Mouse (Mus musculus) neutrophil, adult 5-6 weeks (primary cell): ENCODE results near the gene Tmem218. TPM values are rescaled to one million over a fixed set of nuclear protein-coding genes. Genes with fewer than 3 reads are reported as not detected.

ENCODE experiments used
- ATAC-seq: fragments of 151-379, 151-347 bp; 2 replicates; pipeline ENCODE4 v1.8.0; 2017; ENCODE audit warnings: mild to moderate bottlenecking, moderate TSS enrichment; ENCODE audit not compliant: insufficient number of reproducible peaks, poor library complexity, low FRiP score, severe bottlenecking; ENCODE audit errors: extremely low read depth
- total RNA-seq: library from RNA; stranded (forward); fragments of 200-1000 nt; gene quantifications from 2 replicates; pipeline ENCODE4 v1.2.3, GENCODE M21; 2017

Gene Tmem218
- total RNA-seq, 1 experiment from 2014 or later = 2.8 TPM

- peak; percentile 86 for ATAC-seq
Observed at GRCm38 (mm10) chr9:37229880-37230325, 21.9 kb downstream of the Tmem218 start.

DNA sequence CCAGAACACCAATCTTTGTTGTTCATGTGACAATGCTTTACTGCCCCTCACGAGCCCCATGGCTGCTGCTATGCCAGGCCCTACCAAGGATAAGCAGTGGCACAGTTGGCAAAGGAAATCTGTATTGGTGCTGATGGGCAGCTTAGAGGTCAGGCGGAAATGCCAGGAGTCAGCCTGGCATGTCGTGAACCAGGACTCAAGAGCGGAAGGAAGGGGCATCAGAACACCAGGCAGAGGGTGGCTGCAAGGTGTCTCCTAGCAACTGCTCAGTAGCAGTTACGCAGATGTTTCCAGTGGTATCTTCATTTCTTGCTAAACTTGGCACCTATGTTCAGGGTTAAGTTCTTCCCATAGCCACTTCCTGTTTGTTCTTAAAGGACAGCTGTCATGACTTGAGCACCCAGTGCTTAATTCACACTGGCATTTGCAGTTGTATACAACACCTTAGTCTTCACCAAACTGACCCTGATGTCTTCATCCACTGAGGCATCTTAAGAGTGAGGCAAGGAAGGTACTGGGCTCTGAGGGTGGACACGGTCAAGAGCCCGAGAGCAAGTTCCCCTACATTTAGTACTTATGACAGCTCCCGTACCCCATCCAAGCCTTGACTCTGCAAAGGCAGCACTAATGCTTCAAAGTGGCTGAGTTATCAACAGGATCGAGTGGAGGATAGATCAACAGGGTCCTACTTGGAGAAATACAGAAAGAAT lies 22.6 kb downstream of the Tmem218 start:
- peak; percentile 67 for ATAC-seq

GRCm38 (mm10) chr9:37232201-37233195 lies 24.5 kb downstream of the Tmem218 start:
- ATAC-seq = no peak

- no peak for ATAC-seq
Observed at GRCm38 (mm10) chr9:37235951-37236737, 28.1 kb downstream of the Tmem218 start.

DNA sequence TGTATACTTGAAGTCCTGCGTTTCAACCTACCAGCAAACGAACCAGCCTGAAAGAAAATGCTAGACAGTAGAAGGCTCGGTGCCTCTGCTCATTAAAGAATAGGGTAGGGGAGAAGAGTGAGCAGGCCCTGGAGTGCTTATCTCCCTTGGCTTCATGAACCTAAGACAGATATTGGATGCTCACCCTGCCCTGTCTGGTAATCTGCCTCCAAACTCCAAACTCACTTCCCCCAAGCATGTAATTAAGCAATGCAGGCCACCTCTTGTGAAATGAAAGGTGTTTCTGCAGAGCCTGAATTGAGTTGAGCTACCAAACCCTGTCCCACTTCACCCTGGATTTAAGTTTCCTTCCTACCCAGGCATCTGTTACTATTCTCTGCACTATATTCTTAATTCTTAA lies 34.7 kb downstream of the Tmem218 start:
- ATAC-seq = 0 out of 2 replicates have a peak, but pooled peaks have one; percentile 14

DNA sequence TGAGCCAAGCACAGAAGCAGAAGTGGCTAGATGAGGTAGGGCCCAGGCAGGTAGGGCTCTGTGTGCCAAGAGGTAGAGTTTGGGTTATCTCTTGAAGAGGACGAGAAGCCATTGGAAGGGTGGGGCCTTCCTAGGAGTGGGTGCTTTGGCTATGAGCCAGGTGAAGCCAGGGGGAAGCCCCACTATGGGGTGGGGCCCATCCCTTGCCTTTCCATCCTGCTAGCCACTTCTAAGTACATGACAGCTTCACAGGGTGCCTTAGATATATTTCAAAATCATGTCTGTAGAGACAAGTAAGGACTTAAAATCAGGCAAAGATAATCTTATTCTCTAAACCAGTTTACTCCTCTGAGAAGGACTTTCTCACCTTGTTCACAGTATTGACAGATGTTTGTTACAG lies 36.6 kb downstream of the Tmem218 start:
- ATAC-seq = no peak

GRCm38 (mm10) chr9:37245404-37245803 lies 37.4 kb downstream of the Tmem218 start:
- ATAC-seq = no peak

DNA sequence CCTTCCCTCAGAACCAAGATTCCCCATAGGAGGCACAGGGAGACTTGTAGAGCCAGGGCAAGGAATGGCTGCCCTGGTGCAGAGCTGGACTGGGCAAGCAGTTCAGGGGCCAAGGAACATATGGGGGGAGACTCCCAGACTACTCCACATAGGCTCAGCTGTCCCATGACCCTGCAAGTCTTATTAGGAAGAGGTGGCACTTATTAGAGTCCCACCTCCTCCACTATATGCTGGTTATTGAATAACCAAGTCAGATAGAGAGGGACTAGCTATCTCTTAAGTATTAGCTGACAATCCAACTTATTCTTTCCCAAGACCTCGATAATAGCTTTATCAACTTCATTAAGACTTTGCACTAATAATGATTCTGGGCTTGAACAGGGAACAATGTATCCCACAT lies 37.8 kb downstream of the Tmem218 start:
- ATAC-seq = no peak

- ATAC-seq = peak; percentile 63
Observed at GRCm38 (mm10) chr9:37247429-37247828, 39.4 kb downstream of the Tmem218 start.

GRCm38 (mm10) chr9:37248381-37248906 lies 40.4 kb downstream of the Tmem218 start:
- no peak for ATAC-seq

DNA sequence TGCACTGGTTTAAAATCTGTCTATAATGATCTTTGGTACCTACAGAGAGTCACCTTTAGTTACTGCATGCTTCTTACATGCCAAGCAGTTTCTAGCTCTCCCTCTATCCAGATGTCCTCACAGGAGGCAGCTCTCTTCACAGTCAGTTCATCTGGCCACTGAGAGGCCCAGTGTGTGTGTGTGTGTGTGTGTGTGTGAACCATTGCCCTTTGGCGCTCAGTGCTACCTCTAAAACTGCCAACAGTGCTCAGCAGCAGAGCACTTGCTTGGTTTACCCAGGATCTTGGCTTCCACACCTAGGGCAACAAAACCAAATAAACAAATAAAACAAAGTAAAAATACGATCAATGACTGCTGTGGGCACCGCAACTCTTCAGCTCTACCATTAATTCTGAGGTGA lies 42.0 kb downstream of the Tmem218 start:
- ATAC-seq = no peak

DNA sequence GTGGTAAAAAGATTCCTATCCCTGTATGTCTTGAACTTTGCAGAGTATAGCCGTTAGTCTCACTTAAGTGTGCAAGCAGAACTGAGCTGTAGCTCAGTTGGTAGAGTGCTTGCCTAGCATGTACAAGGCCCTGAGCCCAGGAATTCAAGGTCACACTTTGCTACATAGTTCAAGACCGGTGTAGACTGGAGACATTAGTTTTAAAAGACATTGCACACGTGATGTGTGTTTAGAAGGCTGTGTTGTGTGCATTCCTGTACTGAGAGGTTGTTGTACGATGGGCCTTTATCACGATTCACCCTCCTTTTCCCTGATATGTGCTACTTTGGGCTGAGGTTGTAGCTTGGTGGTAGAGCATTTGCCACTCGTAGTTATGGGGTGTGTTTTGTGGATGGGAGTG lies 42.6 kb downstream of the Tmem218 start:
- ATAC-seq = no peak

- ATAC-seq = no peak
Observed at GRCm38 (mm10) chr9:37254531-37255110, 46.6 kb downstream of the Tmem218 start.

DNA sequence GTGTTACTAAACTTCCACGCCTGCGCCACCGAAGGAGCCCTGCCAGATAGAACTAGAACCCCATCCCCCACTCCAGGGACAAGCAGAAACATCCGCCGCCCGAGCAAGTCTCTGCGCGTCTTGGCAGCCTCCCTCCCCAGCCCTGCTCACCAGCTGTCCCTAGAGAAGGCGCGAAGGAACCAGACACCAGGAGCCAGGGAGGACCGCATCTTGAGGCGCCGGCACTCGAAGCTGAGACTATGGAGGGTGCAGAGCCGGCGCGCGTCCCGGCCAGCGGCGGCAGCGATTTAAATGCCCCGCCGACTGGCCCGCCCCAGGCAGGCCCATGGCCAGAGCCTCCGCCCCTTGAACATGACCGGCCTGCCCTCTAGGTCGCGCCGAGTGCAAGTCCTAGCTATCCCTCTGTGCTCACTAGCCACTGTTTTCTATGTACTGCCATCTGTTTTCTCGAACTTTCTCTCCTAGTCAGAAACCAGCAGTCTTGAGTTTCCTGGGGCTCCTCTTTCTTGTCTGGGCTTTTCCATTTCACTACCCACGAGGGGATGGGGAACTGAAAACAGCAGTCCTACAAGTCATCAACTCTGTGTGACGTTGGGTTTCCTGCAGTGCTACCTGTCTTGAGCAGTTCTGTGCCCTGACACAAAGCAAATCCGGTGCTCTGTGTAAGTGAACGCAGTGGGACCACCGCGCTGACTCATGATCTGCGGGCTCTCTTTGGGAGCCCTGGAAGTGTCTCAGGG lies 47.3 kb downstream of the Tmem218 start, which contains the start of gene Slc37a2:
Slc37a2 (minus strand) TSS at position 590 of the 740 bp plus-strand sequence.
- peak; percentile 85 for ATAC-seq

DNA sequence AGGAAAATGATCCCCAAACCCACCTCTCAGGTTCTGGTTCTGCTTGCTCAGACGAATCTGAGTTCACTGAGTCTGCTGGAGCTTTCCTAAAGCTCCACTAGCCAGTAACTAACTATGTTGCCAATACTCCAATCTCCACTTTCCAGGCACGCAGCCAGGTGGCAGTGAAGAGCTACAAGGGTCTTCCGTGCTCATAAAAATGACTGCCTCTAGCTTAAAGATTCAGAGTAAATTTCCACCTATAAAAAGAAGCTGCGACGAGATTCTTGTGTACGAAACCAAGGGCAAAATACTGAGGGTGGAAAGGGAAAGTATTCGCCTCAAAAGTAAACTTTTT lies 47.8 kb downstream of the Tmem218 start:
- peak; percentile 77 for ATAC-seq

GRCm38 (mm10) chr9:37266622-37267021 lies 58.6 kb downstream of the Tmem218 start:
- no peak for ATAC-seq
